Mouse (Mus musculus): Measurements from ENCODE around the gene Fibin. TPM values are rescaled to one million over a fixed set of nuclear protein-coding genes. Genes with fewer than 3 reads are reported as not detected.

Gene Fibin
- polyA plus RNA-seq, 1 experiment: 0.13 TPM

DNA sequence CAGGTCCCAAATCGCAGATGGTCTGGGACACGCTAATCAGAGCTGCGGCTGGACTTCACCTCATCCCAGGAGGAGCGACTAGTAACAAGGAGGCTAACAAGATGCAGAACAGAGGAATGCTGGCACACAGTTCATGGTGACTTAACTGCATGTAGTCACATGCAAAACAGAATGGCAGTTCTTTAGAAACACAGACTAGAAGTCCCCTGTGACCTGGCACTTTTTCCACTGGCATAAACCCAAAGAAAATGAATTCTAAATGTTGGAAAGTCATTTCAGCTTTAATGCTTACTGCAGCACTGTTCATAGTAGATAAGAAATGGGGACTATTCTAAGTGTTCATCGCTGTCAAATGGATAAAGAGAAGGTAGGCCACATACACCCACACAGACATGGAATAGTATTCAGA is 11.1 kb downstream of the Fibin start:
- H3K4me3 ChIP-seq (ENCODE audit: extremely low read depth, insufficient read depth, insufficient read length): no peak overlapping the region
- H3K27ac ChIP-seq (ENCODE audit: insufficient read depth, low read length): no peak overlapping the region
- 86% methylated on average over 5 of the region's 5 CpGs for WGBS
- no peaks in the 10 kb centered on the region for H3K27me3 ChIP-seq (ENCODE audit: control insufficient read depth, insufficient read depth, low read length)
- TF ChIP-seq POLR2A (IDR thresholded peaks at IDR 0.05; ENCODE audit: low read depth, low read length): no peak
- TF ChIP-seq CTCF (IDR thresholded peaks at IDR 0.05; ENCODE audit: extremely low read depth, insufficient read depth, insufficient read length, insufficient replicate concordance): no peak
- H3K4me1 ChIP-seq (ENCODE audit: control insufficient read depth, insufficient read depth, insufficient read length): no peaks in the 10 kb centered on the region
- DNase-seq (ENCODE audit: low read depth in 1 of 2, low spot score in 2 of 2): no peak
- no peaks in the 10 kb centered on the region for H3K36me3 ChIP-seq (ENCODE audit: control insufficient read depth, insufficient read depth, low read length)

- no peak for DNase-seq (ENCODE audit: low read depth in 1 of 2, low spot score in 2 of 2)
- H3K27me3 ChIP-seq (ENCODE audit: control insufficient read depth, insufficient read depth, low read length): no peaks in the 10 kb centered on the region
- H3K27ac ChIP-seq (ENCODE audit: insufficient read depth, low read length): no peak overlapping the region
- 60% methylated on average over 1 of the region's 1 CpGs for WGBS
- TF ChIP-seq CTCF (IDR thresholded peaks at IDR 0.05; ENCODE audit: extremely low read depth, insufficient read depth, insufficient read length, insufficient replicate concordance) (no peak), POLR2A (IDR thresholded peaks at IDR 0.05; ENCODE audit: low read depth, low read length) (no peak)
- no peaks in the 10 kb centered on the region for H3K4me1 ChIP-seq (ENCODE audit: control insufficient read depth, insufficient read depth, insufficient read length)
- no peak overlapping the region for H3K4me3 ChIP-seq (ENCODE audit: extremely low read depth, insufficient read depth, insufficient read length)
- no peaks in the 10 kb centered on the region for H3K36me3 ChIP-seq (ENCODE audit: control insufficient read depth, insufficient read depth, low read length)
Observed at GRCm38 (mm10) chr2:110351406-110351805, 11.6 kb downstream of the Fibin start.

DNA sequence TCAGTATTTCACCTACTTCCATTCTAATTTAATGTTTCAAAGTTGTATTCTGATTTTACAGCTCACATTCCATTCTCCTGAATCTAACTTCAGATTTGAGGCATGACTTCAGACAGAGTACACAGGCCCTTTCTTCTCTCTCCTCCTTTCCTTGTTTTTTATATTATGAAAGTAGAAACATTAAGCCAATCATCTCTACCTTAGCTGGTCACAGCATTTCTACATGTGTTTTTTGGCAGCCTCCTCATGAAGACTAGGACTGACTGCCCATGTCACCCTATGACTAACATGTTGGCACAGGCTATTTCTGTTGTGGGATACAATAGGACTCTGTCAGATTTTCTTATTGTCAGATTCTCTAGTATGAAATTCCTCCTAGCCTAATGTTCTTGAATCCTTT is 34.0 kb downstream of the Fibin start:
- H3K36me3 ChIP-seq (ENCODE audit: control insufficient read depth, insufficient read depth, low read length): no peaks in the 10 kb centered on the region
- no peaks in the 10 kb centered on the region for H3K27me3 ChIP-seq (ENCODE audit: control insufficient read depth, insufficient read depth, low read length)
- H3K4me1 ChIP-seq (ENCODE audit: control insufficient read depth, insufficient read depth, insufficient read length): no peaks in the 10 kb centered on the region
- no peak for DNase-seq (ENCODE audit: low read depth in 1 of 2, low spot score in 2 of 2)
- TF ChIP-seq POLR2A (IDR thresholded peaks at IDR 0.05; ENCODE audit: low read depth, low read length) (no peak), CTCF (IDR thresholded peaks at IDR 0.05; ENCODE audit: extremely low read depth, insufficient read depth, insufficient read length, insufficient replicate concordance) (no peak)
- H3K27ac ChIP-seq (ENCODE audit: insufficient read depth, low read length): no peak overlapping the region
- H3K4me3 ChIP-seq (ENCODE audit: extremely low read depth, insufficient read depth, insufficient read length): no peak overlapping the region

- Histone ChIP-seq H3K4me3 (ENCODE audit: extremely low read depth, insufficient read depth, insufficient read length) (no peak overlapping the region), H3K36me3 (ENCODE audit: control insufficient read depth, insufficient read depth, low read length) (no peaks in the 10 kb centered on the region), H3K27ac (ENCODE audit: insufficient read depth, low read length) (no peak overlapping the region), H3K4me1 (ENCODE audit: control insufficient read depth, insufficient read depth, insufficient read length) (no peaks in the 10 kb centered on the region), H3K27me3 (ENCODE audit: control insufficient read depth, insufficient read depth, low read length) (no peaks in the 10 kb centered on the region)
- no peak for DNase-seq (ENCODE audit: low read depth in 1 of 2, low spot score in 2 of 2)
- WGBS: 81% methylated on average over 4 of the region's 4 CpGs
- TF ChIP-seq POLR2A (IDR thresholded peaks at IDR 0.05; ENCODE audit: low read depth, low read length) (no peak), CTCF (IDR thresholded peaks at IDR 0.05; ENCODE audit: extremely low read depth, insufficient read depth, insufficient read length, insufficient replicate concordance) (no peak)
Observed at GRCm38 (mm10) chr2:110319949-110320348, 43.0 kb downstream of the Fibin start.

GRCm38 (mm10) chr2:110319266-110319665 is 43.7 kb downstream of the Fibin start:
- DNase-seq (ENCODE audit: low read depth in 1 of 2, low spot score in 2 of 2): no peak
- no peaks in the 10 kb centered on the region for H3K36me3 ChIP-seq (ENCODE audit: control insufficient read depth, insufficient read depth, low read length)
- TF ChIP-seq POLR2A (IDR thresholded peaks at IDR 0.05; ENCODE audit: low read depth, low read length): no peak
- no peak for TF ChIP-seq CTCF (IDR thresholded peaks at IDR 0.05; ENCODE audit: extremely low read depth, insufficient read depth, insufficient read length, insufficient replicate concordance)
- H3K27me3 ChIP-seq (ENCODE audit: control insufficient read depth, insufficient read depth, low read length): no peaks in the 10 kb centered on the region
- 67% methylated on average over 1 of the region's 1 CpGs for WGBS
- H3K27ac ChIP-seq (ENCODE audit: insufficient read depth, low read length): no peak overlapping the region
- no peak overlapping the region for H3K4me3 ChIP-seq (ENCODE audit: extremely low read depth, insufficient read depth, insufficient read length)
- H3K4me1 ChIP-seq (ENCODE audit: control insufficient read depth, insufficient read depth, insufficient read length): no peaks in the 10 kb centered on the region

GRCm38 (mm10) chr2:110318719-110319118 is 44.3 kb downstream of the Fibin start:
- Histone ChIP-seq H3K4me3 (ENCODE audit: extremely low read depth, insufficient read depth, insufficient read length) (no peak overlapping the region), H3K36me3 (ENCODE audit: control insufficient read depth, insufficient read depth, low read length) (no peaks in the 10 kb centered on the region), H3K27ac (ENCODE audit: insufficient read depth, low read length) (no peak overlapping the region), H3K27me3 (ENCODE audit: control insufficient read depth, insufficient read depth, low read length) (no peaks in the 10 kb centered on the region), H3K4me1 (ENCODE audit: control insufficient read depth, insufficient read depth, insufficient read length) (no peaks in the 10 kb centered on the region)
- TF ChIP-seq CTCF (IDR thresholded peaks at IDR 0.05; ENCODE audit: extremely low read depth, insufficient read depth, insufficient read length, insufficient replicate concordance) (no peak), POLR2A (IDR thresholded peaks at IDR 0.05; ENCODE audit: low read depth, low read length) (no peak)
- DNase-seq (ENCODE audit: low read depth in 1 of 2, low spot score in 2 of 2): no peak
- WGBS: 73% methylated on average over 1 of the region's 1 CpGs

GRCm38 (mm10) chr2:110316116-110316883 is 46.7 kb downstream of the Fibin start:
- no peak overlapping the region for H3K27ac ChIP-seq (ENCODE audit: insufficient read depth, low read length)
- no peak for TF ChIP-seq CTCF (IDR thresholded peaks at IDR 0.05; ENCODE audit: extremely low read depth, insufficient read depth, insufficient read length, insufficient replicate concordance)
- no peak for TF ChIP-seq POLR2A (IDR thresholded peaks at IDR 0.05; ENCODE audit: low read depth, low read length)
- no peak for DNase-seq (ENCODE audit: low read depth in 1 of 2, low spot score in 2 of 2)
- 44% methylated on average over 3 of the region's 3 CpGs for WGBS
- H3K4me1 ChIP-seq (ENCODE audit: control insufficient read depth, insufficient read depth, insufficient read length): no peaks in the 10 kb centered on the region
- H3K36me3 ChIP-seq (ENCODE audit: control insufficient read depth, insufficient read depth, low read length): no peaks in the 10 kb centered on the region
- no peaks in the 10 kb centered on the region for H3K27me3 ChIP-seq (ENCODE audit: control insufficient read depth, insufficient read depth, low read length)
- no peak overlapping the region for H3K4me3 ChIP-seq (ENCODE audit: extremely low read depth, insufficient read depth, insufficient read length)
